Comparison of ENCODE assay signal across 15 mouse cellular contexts in genomic region chr8:66332206-66332605, GRCm38 (mm10).
"Had no signal": no experiment of that assay in that cellular context is flagged by ENCODE, and none has a peak within 500 bp of the region (broad histone marks: within the 10 kb centered on the region; RNA-seq: fewer than 3 reads in every experiment).

No protein-coding gene starts in this region.

- H3K4me1 ChIP-seq: limb, embryonic 13.5 days; midbrain, embryonic 13.5 days; neural tube, embryonic 12.5 days had no signal

- H3K36me3 ChIP-seq: limb, embryonic 13.5 days; midbrain, embryonic 13.5 days; neural tube, embryonic 12.5 days had no signal

- H3K9ac ChIP-seq: limb, embryonic 13.5 days; liver, embryonic 14.5 days; midbrain, embryonic 13.5 days; neural tube, embryonic 12.5 days had no signal

- H3K4me3 ChIP-seq: layer of hippocampus, adult 2 months; limb, embryonic 13.5 days; midbrain, embryonic 13.5 days; neural tube, embryonic 12.5 days had no signal

- H3K4me2 ChIP-seq: limb, embryonic 13.5 days; midbrain, embryonic 13.5 days; neural tube, embryonic 12.5 days had no signal

- H3K27ac ChIP-seq: layer of hippocampus, adult 2 months; limb, embryonic 13.5 days; liver, embryonic 14.5 days; midbrain, embryonic 13.5 days; neural tube, embryonic 12.5 days had no signal

- DNase-seq: kidney, adult 8-10 months; kidney, postnatal 10 days; kidney, postnatal 4 days; left cerebral cortex, postnatal 4 days; lung, adult 2 months; lung, postnatal 4 days; right cerebral cortex, postnatal 14 days; thymus, postnatal 36 days had no signal

- H3K27me3 ChIP-seq: limb, embryonic 13.5 days; midbrain, embryonic 13.5 days; neural tube, embryonic 12.5 days had no signal

- ATAC-seq: intestine, postnatal 0 days; lung, postnatal 0 days; midbrain, embryonic 13.5 days had no signal

- H3K9me3 ChIP-seq: limb, embryonic 13.5 days; midbrain, embryonic 13.5 days; neural tube, embryonic 12.5 days had no signal
